Mouse (Mus musculus) lung, adult 2 months (tissue): Measurements from ENCODE around the gene Wnt6.

Experiments used
- CTCF ChIP-seq: fragments of 200-500 bp; IDR thresholded peaks from 2 replicates; pipeline ENCODE4 v1.5.1; 2011; ENCODE audit warnings: mild to moderate bottlenecking, low read length, control low read depth; ENCODE audit not compliant: insufficient read depth
- POLR2A ChIP-seq: fragments of 200-500 bp; IDR thresholded peaks from 2 replicates; pipeline ENCODE4 v1.6.1; 2011; ENCODE audit warnings: low read depth, mild to moderate bottlenecking, control low read depth, low read length, borderline replicate concordance; ENCODE audit errors: extremely low read depth

DNA sequence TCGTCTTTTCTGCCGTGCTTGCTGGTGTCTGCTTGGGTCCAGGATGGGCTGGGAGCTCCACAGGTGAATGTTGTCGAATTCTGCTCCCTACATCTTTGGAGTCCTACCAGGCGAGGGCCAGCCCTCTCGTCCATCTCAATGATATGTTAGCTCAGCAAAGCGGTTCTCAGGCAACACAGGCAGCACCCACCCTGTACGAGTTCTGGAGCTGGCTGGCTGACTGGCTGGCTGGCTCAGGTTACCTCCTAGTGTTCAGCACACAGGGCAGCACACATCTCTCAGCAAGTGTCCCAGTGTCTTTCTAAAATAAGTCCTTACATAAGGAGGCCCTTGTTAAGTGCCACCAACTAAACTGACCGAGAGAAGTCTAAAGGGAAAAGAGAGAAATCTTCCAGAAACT is 43.2 kb upstream of the Wnt6 start:
- no peak for TF ChIP-seq POLR2A
- no peak for TF ChIP-seq CTCF
